Mouse (Mus musculus) cerebellum, adult 11-12 months (tissue): ENCODE data around the gene Tspan9.

ENCODE experiments used
- DNase-seq: peaks from one replicate; pipeline ENCODE4 v3.0.0; 2022

Tspan9 gene

GRCm38 (mm10) chr6:128102296-128102999 is 40.9 kb downstream of the Tspan9 start:
- DNase-seq = no peak

GRCm38 (mm10) chr6:128099871-128100270 is 43.5 kb downstream of the Tspan9 start:
- DNase-seq = no peak

GRCm38 (mm10) chr6:128099190-128099589 is 44.2 kb downstream of the Tspan9 start:
- DNase-seq = no peak

DNA sequence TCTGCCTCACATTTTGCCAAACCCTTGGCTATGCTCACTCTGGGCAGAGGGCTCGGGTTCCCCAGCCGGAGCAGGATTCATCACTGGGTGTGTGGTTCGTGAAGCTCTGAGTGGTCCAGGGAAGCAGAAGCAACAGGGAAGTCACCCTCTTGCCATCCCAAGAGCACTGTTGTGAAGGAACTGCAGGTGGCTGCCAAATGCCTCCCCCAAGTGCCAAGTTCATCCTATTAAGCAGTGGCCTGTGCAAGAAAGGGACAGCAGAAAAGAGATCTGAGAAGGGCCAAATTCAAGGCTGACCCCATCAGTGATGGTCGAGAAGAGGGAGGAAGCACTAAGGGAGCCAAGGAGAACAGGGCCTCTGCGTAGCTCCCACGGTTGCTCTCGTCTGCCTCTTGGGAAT is 46.9 kb downstream of the Tspan9 start:
- DNase-seq = no peak

GRCm38 (mm10) chr6:128095906-128096305 is 47.5 kb downstream of the Tspan9 start:
- DNase-seq = no peak

DNA sequence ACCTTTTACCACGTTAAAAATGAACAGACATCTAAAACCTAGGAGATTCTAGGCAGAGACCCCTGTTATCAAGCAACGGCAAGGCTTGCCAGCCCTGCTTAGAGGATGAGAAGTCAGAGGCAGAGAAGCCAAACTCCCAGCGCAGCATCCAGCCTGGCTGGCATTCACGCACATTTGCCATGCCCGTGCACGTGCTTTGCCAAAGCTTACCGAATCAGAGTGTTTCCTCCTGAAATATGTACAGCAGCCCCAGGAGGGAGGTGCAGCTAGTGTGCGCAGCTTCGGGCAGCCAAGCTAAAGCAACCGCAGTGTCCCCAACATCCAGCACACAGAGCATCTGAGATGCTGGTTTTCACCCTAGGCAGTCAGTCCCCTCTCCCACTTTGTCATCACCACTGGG is 48.3 kb downstream of the Tspan9 start:
- DNase-seq = peak; percentile 58

GRCm38 (mm10) chr6:128093856-128094628 is 49.4 kb downstream of the Tspan9 start:
- DNase-seq = no peak

DNA sequence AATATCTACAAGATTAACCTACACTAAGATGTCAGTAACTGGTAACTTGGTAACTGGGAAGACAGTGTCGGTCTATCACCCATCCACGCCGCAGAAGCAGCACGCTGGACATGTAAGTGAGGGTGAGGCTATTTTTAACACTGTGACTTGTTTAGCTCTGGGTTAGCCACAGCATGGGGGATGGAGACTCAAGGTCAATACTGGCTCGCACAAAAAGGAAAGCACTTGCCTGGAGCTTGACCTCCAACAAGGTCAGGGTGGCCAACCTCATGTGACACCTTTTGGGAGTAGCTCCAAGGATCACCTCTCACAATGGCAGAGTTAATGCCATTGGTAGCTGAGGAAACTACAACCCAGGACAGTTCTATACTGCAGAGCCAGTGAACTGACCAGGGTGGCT is 50.8 kb downstream of the Tspan9 start:
- no peak for DNase-seq

GRCm38 (mm10) chr6:128091833-128092166 is 51.6 kb downstream of the Tspan9 start:
- DNase-seq = peak; percentile 65

GRCm38 (mm10) chr6:128090985-128091832 is 52.2 kb downstream of the Tspan9 start:
- peak; percentile 80 for DNase-seq

DNA sequence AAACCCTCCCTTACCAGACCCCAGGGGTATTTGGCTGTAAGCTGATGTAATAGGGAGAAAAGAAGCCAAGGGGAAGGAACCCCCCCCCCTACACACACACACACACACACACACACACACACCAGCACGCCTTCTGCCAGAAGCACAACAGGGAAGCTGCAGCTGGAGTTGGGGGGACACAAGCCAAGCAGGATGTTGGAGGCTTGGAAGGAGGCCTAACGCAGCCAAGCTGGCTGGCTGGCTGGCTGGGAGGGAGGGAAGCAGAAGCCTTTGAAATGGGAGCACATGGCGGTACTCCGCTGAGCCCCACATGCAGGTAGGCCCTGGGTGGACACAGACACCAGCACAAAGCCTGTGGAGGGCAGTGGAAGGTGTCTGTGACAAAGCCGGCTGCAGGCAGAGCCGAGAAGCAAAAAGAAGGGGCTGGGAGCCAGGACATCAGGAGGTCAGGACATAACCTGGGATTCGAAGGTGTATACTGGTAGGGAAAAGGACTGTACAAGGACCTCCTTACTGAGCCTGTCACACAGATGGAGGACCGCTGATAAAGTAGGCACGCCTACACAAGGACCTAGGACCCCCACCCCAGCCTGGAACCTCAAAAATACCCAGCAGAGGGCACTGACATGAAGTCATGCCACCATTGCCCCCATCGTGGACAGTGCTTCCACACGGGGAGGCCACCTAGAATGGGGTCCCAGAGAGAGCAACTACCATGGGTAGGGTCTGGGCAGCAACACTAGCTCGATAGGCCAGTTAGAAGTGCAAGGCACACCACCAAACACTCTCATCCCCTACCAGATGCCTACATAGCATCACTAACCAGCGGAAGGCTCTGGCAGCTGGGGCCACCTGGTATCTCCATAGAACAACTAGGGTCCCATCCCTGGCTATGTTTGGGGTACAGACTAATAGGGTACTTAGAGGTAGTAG is 53.4 kb downstream of the Tspan9 start:
- peak; percentile 66 for DNase-seq

GRCm38 (mm10) chr6:128088746-128089523 is 54.5 kb downstream of the Tspan9 start:
- DNase-seq = no peak

DNA sequence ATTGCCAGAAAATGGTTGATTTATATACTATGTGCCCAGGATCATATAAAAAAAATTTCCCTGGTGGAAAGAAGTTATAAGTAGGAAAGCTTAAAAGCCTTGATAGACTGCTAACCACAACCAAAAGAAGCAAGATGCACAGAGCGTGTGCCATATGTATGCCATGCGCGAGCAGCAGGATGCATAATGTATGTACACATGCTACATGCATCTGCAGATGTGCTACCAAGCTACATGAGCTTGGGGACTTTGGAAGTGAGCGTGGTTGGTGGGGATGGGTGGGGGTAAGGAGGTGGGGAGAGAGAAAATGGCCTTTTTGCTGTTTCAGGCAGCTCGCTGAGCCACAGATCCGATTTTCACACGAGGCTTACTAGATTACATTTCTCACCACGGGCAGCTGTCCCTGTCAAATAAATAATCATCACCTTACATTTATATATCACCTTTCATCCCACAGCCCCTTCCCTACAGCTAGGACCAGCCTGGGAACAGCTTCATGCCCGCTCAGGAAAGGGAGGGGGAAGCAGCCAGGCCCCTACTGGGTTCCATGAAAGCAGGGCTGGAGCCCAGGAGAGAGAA is 57.8 kb downstream of the Tspan9 start:
- DNase-seq = no peak

DNA sequence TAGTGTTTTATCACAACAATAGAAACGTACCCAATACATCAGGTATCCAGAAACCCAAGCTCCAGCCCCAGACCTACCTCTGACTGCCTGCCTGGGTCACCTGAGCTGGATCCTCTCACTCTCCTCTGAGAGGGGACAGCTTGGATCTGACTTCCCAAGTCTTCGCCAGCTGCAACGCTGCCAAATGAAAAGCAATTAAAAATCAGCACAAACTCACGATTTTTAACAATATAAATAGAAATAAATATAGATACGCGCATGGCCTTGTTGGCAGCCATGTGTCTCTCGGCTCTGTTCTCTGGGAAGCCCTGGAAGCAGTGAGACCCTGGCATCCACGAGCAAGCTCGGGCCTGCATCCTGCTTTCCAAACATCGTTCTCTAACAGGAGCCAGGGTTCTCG is 60.1 kb downstream of the Tspan9 start:
- no peak for DNase-seq

- DNase-seq = peak; percentile 71
Measured at GRCm38 (mm10) chr6:128081781-128082180, 61.6 kb downstream of the Tspan9 start.

DNA sequence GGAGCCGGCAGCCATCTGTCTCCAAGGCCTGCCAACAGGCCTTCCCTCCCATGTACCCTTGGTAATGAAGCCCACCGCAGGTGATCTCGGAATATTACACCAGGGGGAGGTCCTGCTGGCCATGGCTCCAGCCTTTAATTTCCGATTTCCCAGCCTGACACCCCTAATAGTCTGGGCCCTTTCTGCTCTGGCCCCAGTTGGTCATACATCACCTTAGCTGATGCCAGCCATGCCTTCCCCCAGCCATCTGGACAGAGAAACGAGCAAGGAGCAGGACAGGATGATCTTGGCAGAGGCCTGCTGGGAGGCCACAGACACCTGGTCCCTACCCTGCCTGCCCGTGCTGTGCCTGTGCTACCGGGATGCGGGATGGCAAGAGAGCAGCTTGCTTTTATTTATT is 62.1 kb downstream of the Tspan9 start:
- peak; percentile 100 for DNase-seq

DNA sequence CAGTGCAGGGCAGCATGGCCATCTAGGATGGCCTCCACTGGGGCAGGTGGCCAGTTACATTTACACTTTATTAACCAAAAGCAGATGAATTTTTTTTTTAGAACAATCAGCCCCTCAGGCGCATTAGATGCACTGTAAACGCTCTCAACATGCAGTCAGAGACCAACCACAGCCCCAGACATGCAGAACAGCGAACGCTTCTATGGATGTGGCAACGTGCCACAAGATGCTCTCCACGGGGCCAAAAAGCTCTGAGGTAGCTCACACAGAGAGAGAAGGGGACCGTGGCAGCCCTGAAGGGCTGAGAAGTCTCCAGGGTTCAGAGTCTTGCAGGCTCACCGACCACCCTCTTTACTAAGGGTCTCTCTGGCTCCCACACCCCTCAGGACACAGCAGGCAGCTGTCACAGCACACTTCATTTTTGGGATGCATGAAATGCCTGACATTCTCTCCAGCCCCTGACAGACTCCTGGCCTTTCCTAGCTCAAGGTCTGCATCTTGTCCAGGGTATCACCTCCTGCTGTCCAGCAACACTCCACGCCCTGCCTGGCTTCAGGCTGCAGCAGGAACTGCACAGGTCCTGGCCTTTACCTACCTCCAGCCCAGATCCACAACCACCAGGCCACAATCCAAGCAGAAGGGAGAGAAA is 63.7 kb downstream of the Tspan9 start:
- peak; percentile 64 for DNase-seq

- DNase-seq = no peak
Measured at GRCm38 (mm10) chr6:128078508-128078907, 64.9 kb downstream of the Tspan9 start.

DNA sequence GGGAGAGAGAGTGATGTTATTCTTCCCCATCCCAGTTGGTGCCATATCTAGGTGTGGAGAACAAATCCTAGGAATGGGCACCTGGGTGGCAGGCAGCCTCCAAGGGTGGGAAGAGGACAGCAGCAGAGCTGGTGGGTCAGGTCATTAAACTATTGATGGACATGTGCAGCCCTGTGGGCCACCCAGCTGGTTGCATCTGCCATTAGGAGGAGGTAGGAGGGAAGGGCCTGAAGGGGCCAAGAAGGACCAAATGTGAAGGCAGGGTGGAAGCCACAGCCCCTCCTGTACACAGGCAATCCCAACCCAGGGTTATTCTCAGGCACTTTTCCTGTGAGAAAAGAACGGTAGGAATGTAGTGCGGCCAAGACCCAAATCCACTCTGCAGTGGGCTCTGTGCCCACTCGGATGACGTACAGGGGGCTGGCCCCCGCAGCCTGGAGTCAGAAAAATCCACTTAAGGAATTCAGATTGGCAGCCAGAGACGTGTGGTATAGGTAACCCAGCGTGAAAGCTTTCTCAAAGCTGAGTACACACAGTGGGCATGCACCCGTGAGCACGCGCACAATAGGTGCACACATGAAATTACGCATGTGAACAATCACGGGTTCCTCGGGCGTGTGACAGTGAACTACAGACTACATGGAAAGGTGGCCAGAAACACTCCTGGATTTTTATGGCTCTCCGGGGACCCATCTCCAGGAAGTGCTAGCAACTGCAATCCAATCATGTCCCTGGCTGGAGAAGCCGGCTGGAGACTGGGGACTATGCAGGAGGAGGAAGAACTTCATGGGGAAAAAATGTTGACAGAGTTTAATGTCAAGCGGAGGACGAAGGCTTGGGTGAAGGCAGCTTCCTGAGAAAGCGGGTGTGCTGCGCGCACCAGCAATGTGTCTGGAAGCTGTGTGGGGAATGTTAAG is 67.0 kb downstream of the Tspan9 start:
- DNase-seq = no peak
